Mouse (Mus musculus) hindbrain, embryonic 11.5 days (tissue): ENCODE results near the gene Snrnp35. TPM values are rescaled to one million over a fixed set of nuclear protein-coding genes. Genes with fewer than 3 reads are reported as not detected.
"Not testable (repeated sequence)": the region's sequence is repeated elsewhere in the genome, so short reads cannot be mapped to it uniquely, and the experiment has no call there.

Experiments
- ATAC-seq: fragments of 200-750 bp; cut with Nextera tagmentation; 2 replicates; pipeline ENCODE4 v1.8.0; 2017; ENCODE audit warnings: mild to moderate bottlenecking, moderate TSS enrichment, moderate library complexity; ENCODE audit not compliant: low FRiP score
- DNase-seq: peaks from one replicate; pipeline ENCODE4 v3.0.0-alpha.2; 2015; ENCODE audit warnings: low spot score
- H3K27ac ChIP-seq: fragments of 300-500 bp; sonication (generic); 2 replicates; pipeline ENCODE4 v1.5.1; 2014; ENCODE audit warnings: mild to moderate bottlenecking, low read depth, low read length
- H3K27me3 ChIP-seq: fragments of 300-500 bp; sonication (generic); 2 replicates; pipeline ENCODE4 v1.6.1; 2014; ENCODE audit warnings: mild to moderate bottlenecking, low read length, moderate library complexity, mixed read lengths; ENCODE audit not compliant: control insufficient read depth, insufficient read depth
- H3K36me3 ChIP-seq: fragments of 300-500 bp; sonication (generic); 2 replicates; pipeline ENCODE4 v1.6.1; 2014; ENCODE audit warnings: mild to moderate bottlenecking, low read length, moderate library complexity, mixed read lengths; ENCODE audit not compliant: control insufficient read depth, insufficient read depth
- H3K4me1 ChIP-seq: fragments of 300-500 bp; sonication (generic); replicated peaks from 2 replicates; pipeline ENCODE4 v1.6.1; 2014; ENCODE audit warnings: low read length, mixed read lengths; ENCODE audit not compliant: control insufficient read depth, insufficient read depth
- H3K4me2 ChIP-seq: fragments of 300-500 bp; sonication (generic); replicated peaks from 2 replicates; pipeline ENCODE4 v1.6.1; 2014; ENCODE audit warnings: mild to moderate bottlenecking, low read depth, low read length
- H3K4me3 ChIP-seq: fragments of 300-500 bp; sonication (generic); 2 replicates; pipeline ENCODE4 v1.5.1; 2014; ENCODE audit warnings: low read depth, low read length
- H3K9ac ChIP-seq: fragments of 300-500 bp; sonication (generic); 2 replicates; pipeline ENCODE4 v1.6.1; 2014; ENCODE audit warnings: low read depth, low read length
- H3K9me3 ChIP-seq: fragments of 300-500 bp; sonication (generic); 2 replicates; pipeline ENCODE4 v1.6.1; 2016; ENCODE audit warnings: low read length; ENCODE audit not compliant: control insufficient read depth
- WGBS: fragments of 180-500 bp; shearing (Covaris S2); extraction: QIAGEN DNeasy Blood & Tissue Kit; methylation state at CpG from one replicate; pipeline ENCODE4 v1.1.7; 2014; 5-methylcytosine and 5-hydroxymethylcytosine counted together
- polyA plus RNA-seq: library from polyadenylated mRNA; unstranded; fragments of >200 nt; fragmentation: Nextera tagmentation; extraction: Ambion mirVana; gene quantifications from 2 replicates; pipeline ENCODE4 v1.2.1, GENCODE M21; 2014

The Snrnp35 gene
- polyA plus RNA-seq, 1 experiment from 2014 or later: 15.2 TPM

GRCm38 (mm10) chr5:124456762-124457161 is 26.2 kb upstream of the Snrnp35 start:
- Histone ChIP-seq H3K27ac (no peak overlapping the region), H3K9me3 (no peaks in the 10 kb centered on the region), H3K4me3 (no peak overlapping the region), H3K4me2 (no peak overlapping the region), H3K9ac (no peak overlapping the region), H3K27me3 (no peaks in the 10 kb centered on the region), H3K36me3 (peaks cover 16% of the 10 kb centered on the region), H3K4me1 (no peaks in the 10 kb centered on the region)
- 98% methylated on average over 6 of the region's 6 CpGs for WGBS
- no peak for ATAC-seq
- DNase-seq: no peak

GRCm38 (mm10) chr5:124460922-124461321 is 22.0 kb upstream of the Snrnp35 start:
- WGBS: 96% methylated on average over 14 of the region's 14 CpGs
- not testable (repeated sequence) for H3K27me3 ChIP-seq, ATAC-seq, H3K9me3 ChIP-seq, H3K4me3 ChIP-seq, H3K27ac ChIP-seq, DNase-seq, H3K4me1 ChIP-seq, H3K9ac ChIP-seq, H3K4me2 ChIP-seq
- H3K36me3 ChIP-seq: peaks cover 21% of the 10 kb centered on the region

- Histone ChIP-seq H3K27ac (no peak overlapping the region), H3K9me3 (no peaks in the 10 kb centered on the region), H3K4me2 (no peak overlapping the region), H3K36me3 (peaks cover 18% of the 10 kb centered on the region), H3K9ac (no peak overlapping the region), H3K4me1 (no peaks in the 10 kb centered on the region), H3K4me3 (no peak overlapping the region), H3K27me3 (no peaks in the 10 kb centered on the region)
- WGBS: 84% methylated on average over 8 of the region's 8 CpGs
- no peak for DNase-seq
- no peak for ATAC-seq
Observed at GRCm38 (mm10) chr5:124462297-124463025, 20.5 kb upstream of the Snrnp35 start.

- DNase-seq (no peak), ATAC-seq (no peak)
- Histone ChIP-seq H3K4me3 (no peak overlapping the region), H3K36me3 (peaks cover 16% of the 10 kb centered on the region), H3K9me3 (no peaks in the 10 kb centered on the region), H3K4me1 (no peaks in the 10 kb centered on the region), H3K4me2 (no peak overlapping the region), H3K27me3 (no peaks in the 10 kb centered on the region), H3K9ac (no peak overlapping the region), H3K27ac (no peak overlapping the region)
- WGBS: 85% methylated on average over 5 of the region's 5 CpGs
Observed at GRCm38 (mm10) chr5:124463462-124463861, 19.5 kb upstream of the Snrnp35 start.

GRCm38 (mm10) chr5:124464905-124465304 is 18.0 kb upstream of the Snrnp35 start:
- no peak overlapping the region for H3K27ac ChIP-seq
- no peak for ATAC-seq
- no peak overlapping the region for H3K4me2 ChIP-seq
- H3K4me3 ChIP-seq: no peak overlapping the region
- H3K36me3 ChIP-seq: peaks cover 8% of the 10 kb centered on the region
- no peaks in the 10 kb centered on the region for H3K4me1 ChIP-seq
- H3K9ac ChIP-seq: no peak overlapping the region
- no peaks in the 10 kb centered on the region for H3K9me3 ChIP-seq
- no peaks in the 10 kb centered on the region for H3K27me3 ChIP-seq
- no peak for DNase-seq

- Histone ChIP-seq H3K4me3 (no peak overlapping the region), H3K27ac (no peak overlapping the region), H3K27me3 (no peaks in the 10 kb centered on the region), H3K9ac (no peak overlapping the region), H3K36me3 (no peaks in the 10 kb centered on the region), H3K9me3 (no peaks in the 10 kb centered on the region), H3K4me2 (no peak overlapping the region), H3K4me1 (no peaks in the 10 kb centered on the region)
- DNase-seq (no peak), ATAC-seq (no peak)
- WGBS: 88% methylated on average over 1 of the region's 1 CpGs
Observed at GRCm38 (mm10) chr5:124467766-124468165, 15.2 kb upstream of the Snrnp35 start.

- no peak for DNase-seq
- Histone ChIP-seq H3K9ac (no peak overlapping the region), H3K4me3 (no peak overlapping the region), H3K27ac (no peak overlapping the region), H3K36me3 (no peaks in the 10 kb centered on the region), H3K4me1 (no peaks in the 10 kb centered on the region), H3K27me3 (no peaks in the 10 kb centered on the region), H3K4me2 (no peak overlapping the region), H3K9me3 (no peaks in the 10 kb centered on the region)
- no peak for ATAC-seq
- 91% methylated on average over 7 of the region's 7 CpGs for WGBS
Observed at GRCm38 (mm10) chr5:124468365-124468764, 14.6 kb upstream of the Snrnp35 start.

- Histone ChIP-seq H3K27me3 (no peaks in the 10 kb centered on the region), H3K4me2 (no peak overlapping the region), H3K4me1 (no peaks in the 10 kb centered on the region), H3K9ac (no peak overlapping the region), H3K36me3 (no peaks in the 10 kb centered on the region), H3K9me3 (no peaks in the 10 kb centered on the region), H3K27ac (no peak overlapping the region), H3K4me3 (no peak overlapping the region)
- 94% methylated on average over 6 of the region's 6 CpGs for WGBS
- DNase-seq: no peak
- no peak for ATAC-seq
Observed at GRCm38 (mm10) chr5:124469486-124469885, 13.4 kb upstream of the Snrnp35 start.

GRCm38 (mm10) chr5:124470591-124471171 is 12.3 kb upstream of the Snrnp35 start:
- H3K9me3 ChIP-seq: no peaks in the 10 kb centered on the region
- no peak overlapping the region for H3K4me2 ChIP-seq
- H3K9ac ChIP-seq: no peak overlapping the region
- H3K27me3 ChIP-seq: no peaks in the 10 kb centered on the region
- H3K27ac ChIP-seq: no peak overlapping the region
- ATAC-seq: no peak
- H3K4me3 ChIP-seq: no peak overlapping the region
- WGBS: 87% methylated on average over 6 of the region's 6 CpGs
- DNase-seq: no peak
- no peaks in the 10 kb centered on the region for H3K36me3 ChIP-seq
- H3K4me1 ChIP-seq: 0 out of 2 replicates have a peak, but pooled peaks cover 2% of the 10 kb centered on the region
